Mouse (Mus musculus) megakaryocyte progenitor cell, adult 5-6 weeks (primary cell): ENCODE data around the gene Fam160a1. TPM values are rescaled to one million over a fixed set of nuclear protein-coding genes. Genes with fewer than 3 reads are reported as not detected.

ENCODE experiments used
- ATAC-seq: replicated peaks from 2 replicates; pipeline ENCODE4 v1.8.0; 2016; ENCODE audit warnings: mild to moderate bottlenecking, moderate TSS enrichment, inconsistent platforms; ENCODE audit not compliant: poor library complexity
- total RNA-seq, 2 experiments: library from RNA; stranded (forward) in 1 of 2; stranded (reverse) in 1 of 2; fragments of 157-497, 149-512 nt in 1 of 2; fragments of 200-1000 nt in 1 of 2; gene quantifications; 2 replicates each; pipeline versions ENCODE4 v1.2.3 to v1.2.4; 2015 to 2017

The Fam160a1 gene
- total RNA-seq, 2 experiments from 2014 or later: not detected

DNA sequence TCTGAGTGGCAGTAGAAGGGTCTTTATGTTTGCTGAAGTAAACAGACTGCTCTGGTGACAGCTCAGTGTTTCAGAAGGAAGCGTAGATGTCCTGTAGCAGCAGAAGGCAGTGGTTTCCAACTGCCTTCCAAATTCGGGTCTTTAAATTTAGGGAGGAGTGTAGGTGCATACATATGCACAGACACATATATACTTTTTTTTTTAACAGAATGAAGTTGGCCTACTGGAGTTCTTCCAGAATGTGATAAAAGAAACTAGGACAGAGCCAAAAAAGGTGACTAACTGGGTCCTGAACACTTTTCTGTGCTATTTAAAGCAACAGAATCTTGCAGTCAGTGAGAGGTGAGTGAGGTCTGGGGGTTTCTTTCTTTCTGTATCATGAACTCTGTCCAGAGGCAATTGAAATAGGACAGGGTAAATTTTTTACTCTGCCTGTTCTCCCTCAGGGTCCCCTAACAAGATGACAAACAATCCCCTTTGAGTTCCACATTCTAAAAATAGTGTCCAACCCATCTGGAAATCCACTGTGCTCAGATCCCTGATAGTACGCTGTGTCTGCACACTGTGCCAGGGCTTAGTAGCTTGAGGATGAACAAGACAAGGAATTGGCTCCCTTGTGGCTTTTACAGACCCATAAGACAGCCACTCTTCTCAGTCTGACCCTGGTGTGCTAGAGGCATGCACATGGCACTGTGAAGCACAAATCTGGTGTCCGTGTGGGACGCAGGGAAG lies 180.2 kb downstream of the Fam160a1 start:
- no peak for ATAC-seq

DNA sequence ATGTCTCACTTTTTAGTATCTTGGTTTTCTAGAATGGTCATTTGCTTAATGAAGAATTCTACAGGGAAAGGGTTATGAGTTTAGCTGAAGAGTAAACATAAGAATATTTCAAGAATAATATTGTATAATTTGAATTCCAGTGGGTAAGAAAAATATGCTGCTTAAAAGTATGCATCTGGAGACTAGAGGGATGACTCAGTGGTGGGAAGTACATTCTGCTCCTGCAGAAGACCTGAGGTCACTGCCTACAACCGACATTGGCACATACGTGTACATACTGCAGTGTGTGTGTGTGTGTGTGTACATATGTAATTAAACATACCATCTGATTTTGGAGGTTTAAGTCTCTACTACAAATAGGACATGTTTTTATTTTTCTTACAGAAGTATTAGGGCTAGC lies 181.5 kb downstream of the Fam160a1 start:
- no peak for ATAC-seq

DNA sequence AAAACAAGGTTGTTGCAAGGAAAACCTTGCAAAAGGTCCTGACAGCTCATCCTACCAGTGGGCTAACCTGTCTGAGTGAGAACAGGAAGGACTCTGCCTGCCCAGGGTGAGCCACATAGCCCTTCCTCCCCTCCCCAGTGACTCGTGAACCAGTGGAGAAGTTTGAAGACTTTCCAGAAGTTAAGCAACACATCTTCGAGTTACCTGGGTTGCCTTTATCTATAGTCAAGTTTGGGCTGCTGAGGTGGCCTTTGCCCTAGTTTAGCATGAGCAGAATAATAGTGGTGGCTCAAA lies 182.0 kb downstream of the Fam160a1 start:
- no peak for ATAC-seq

DNA sequence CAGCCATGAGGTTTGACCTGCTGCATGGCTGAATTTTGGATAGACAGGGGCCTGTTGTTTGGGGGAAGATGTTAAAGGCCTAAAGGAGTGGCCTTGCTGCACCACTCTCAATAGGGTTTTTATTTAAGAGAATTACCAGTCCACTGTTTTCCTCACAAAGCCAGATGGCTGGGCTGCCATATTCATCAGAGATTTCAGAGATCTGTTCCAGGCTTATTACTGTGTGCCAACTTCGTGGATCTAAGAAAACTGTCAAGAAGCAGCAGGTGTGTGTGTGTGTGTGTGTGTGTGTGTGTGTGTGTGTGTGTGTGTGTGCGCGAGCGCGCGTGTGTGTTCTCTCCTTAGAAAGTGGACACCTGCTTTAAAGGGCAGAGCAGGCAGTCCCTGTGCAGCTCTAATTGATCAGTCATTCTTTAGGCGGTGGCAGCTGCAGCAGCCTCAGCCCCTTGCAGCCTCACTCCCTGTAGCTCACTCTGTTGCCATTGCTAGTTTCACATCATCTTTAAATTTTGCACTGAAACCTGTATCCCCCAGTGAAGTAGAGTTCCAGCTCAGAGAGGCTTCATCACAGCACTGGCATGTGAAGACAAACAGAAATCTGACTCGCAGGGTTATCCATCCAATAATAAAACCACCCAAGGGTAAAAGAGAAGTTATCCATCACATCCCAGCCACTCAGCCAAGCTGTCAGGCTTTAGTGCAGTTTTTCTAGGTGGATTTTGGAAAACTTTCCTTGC lies 182.5 kb downstream of the Fam160a1 start:
- no peak for ATAC-seq

DNA sequence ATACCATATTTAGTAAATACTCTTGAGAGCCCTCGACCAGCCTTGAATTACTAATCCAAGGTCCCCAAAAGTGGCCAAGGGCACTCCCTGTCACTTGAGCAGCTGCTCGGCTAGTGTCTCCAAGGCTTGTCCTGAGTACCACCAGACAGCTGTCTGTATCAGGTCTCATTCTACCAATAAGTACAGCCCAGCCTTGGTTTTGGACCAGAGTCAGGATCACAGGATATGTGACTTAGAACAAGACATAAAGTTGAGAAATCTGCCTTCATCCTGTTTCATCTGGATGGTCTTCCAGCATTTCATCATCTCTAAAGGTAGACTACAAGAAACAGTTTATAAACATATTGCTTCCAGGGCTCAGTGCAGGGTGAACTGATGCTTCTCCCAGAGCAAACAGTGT lies 183.4 kb downstream of the Fam160a1 start:
- ATAC-seq: no peak

DNA sequence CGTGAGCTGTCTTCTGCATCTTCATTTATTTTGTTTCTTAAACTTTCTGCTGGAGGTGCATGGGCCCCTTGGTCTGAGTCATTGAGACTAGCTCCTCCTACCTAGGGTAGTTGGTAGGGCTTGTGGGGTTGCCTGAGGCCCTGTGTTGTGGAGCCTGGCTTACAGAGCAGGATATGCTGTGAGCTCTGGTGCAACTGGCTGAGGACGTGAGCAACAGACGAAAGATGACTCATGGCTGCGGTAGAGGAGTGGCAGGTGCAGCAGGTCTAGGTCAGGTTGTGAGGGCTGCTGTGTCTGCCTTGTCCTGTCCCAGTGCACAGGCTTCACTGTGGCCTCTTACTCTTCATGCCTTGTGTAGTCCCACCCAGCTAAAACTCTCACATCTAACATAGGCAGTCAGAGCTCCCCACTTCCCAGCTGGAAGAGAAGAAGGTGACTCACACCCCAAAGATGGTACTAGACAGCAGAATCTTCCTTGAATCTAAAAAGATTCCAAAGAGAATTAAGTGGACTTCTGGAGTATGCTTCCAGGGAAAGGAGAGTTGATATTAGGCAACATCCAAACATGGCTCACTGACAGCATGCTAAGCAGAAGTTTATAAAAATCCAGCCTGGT lies 187.1 kb downstream of the Fam160a1 start:
- ATAC-seq: no peak

DNA sequence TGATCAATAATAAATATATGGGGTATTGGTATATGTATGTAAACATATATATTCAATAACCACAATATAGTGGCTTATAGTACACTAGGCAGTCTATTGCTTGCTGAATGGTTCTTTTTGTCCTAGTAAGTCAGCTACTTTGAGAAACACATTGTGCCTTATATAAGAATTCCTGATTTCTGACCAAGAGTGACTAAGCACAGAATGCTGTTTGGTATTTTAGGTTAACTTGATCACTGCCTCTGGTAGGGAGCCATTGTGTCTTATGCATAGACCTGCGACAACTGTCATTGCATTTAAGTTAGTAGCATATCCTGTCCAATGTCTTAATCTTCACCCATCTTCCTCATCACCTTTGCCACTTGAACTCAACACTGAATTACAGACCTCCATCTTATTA lies 197.3 kb downstream of the Fam160a1 start:
- ATAC-seq: no peak

DNA sequence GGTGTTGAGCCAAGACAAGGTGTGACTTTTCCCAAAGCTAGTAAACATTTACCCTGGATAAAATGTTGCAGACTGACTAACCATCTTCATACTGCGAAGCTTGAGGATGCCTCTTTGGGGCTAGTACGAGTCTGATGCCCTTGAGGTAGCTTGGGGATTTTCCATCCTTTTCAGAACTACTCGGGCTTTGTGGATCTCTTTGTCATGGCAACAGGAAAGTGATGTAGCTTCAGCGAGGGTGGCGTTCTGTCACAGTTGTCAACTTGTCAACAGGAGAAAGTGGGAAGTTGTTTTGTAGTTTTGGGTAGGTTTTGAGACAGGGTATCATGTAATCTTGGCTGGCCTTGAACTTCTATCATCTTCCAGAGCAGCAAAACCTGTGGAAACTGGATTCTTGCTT lies 197.7 kb downstream of the Fam160a1 start:
- ATAC-seq: no peak

DNA sequence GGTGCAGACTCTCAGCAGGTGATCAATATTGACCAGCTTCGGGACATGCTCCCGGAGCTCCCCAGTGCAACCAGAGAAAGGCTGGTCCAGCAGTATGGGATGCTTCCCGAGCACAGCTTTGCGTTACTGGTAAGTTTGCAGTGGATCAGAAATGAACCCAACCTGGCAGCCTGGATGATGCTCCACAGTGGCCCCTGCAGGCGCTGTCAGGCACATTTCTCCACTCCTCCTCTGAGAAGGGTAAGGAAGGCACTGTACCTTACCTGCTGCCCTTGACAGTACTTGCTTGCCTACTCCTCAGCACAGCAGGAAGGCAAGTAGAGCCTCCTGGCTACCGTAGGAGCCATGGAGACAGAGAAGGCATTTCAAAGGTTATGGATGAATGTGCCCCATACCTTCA lies 198.2 kb downstream of the Fam160a1 start:
- no peak for ATAC-seq

DNA sequence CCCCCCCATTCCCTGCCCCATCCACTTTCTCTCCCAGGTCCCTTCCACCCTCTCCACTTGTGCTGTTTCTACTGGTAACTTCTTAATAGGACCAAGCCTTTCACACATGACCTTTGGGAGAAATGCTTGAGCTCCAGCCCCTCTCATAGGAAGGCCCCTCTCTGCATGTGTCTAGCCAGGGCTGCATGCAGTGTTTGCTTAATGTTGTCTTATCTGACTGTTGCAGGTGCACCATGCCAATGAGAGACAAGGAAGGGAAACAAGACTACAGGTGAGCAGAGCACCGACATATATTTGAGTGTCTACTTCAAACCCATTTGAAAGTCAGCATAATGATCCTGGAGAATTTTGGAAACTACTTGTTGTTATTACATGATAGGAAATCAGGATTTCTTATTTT lies 200.7 kb downstream of the Fam160a1 start:
- no peak for ATAC-seq

Other genes starting within 250 kb of the Fam160a1 start
- gene Gatb, start 243.2 kb downstream of the Fam160a1 start, total RNA-seq (2015): 7.7 and 9.3 TPM in 2 replicates
- gene Gatb, start 243.2 kb downstream of the Fam160a1 start, total RNA-seq (2017): 12.2 and 14.3 TPM in 2 replicates
- not detected in 2 replicates for gene Glt28d2, start 70.2 kb upstream of the Fam160a1 start, total RNA-seq (2015)
- not detected in 2 replicates for gene Glt28d2, start 70.2 kb upstream of the Fam160a1 start, total RNA-seq (2017)
- gene Gm37240, start 70.2 kb upstream of the Fam160a1 start, total RNA-seq (2015): not detected in 2 replicates
- gene Gm37240, start 70.2 kb upstream of the Fam160a1 start, total RNA-seq (2017): not detected in 2 replicates
- 3.3 and 3.6 TPM in 2 replicates for gene Sh3d19, start 153.8 kb upstream of the Fam160a1 start, total RNA-seq (2015)
- gene Sh3d19, start 153.8 kb upstream of the Fam160a1 start, total RNA-seq (2017): 6.8 and 10.0 TPM in 2 replicates
- gene Prss48, start 185.2 kb upstream of the Fam160a1 start, total RNA-seq (2015): not detected in 2 replicates
- not detected in 2 replicates for gene Prss48, start 185.2 kb upstream of the Fam160a1 start, total RNA-seq (2017)